Mouse (Mus musculus) layer of hippocampus, adult 8-10 months (tissue): ENCODE data around the gene Epas1. TPM values are rescaled to one million over a fixed set of nuclear protein-coding genes. Genes with fewer than 3 reads are reported as not detected.

Experiments
- DNase-seq, 2 experiments: peaks; one replicate each; pipeline ENCODE4 v3.0.0; 2022; ENCODE audit warnings: low spot score in 2 of 2
- total RNA-seq, 4 experiments: library from RNA; stranded (reverse); gene quantifications; 2 replicates each; pipeline ENCODE4 v1.2.4; 2022

The Epas1 gene
- total RNA-seq, 4 experiments from 2014 or later, result 89.6 to 95.2 (median 94.2) TPM

GRCm38 (mm10) chr17:86827391-86828165, 74.1 kb downstream of the Epas1 start:
- no peak for DNase-seq

DNA sequence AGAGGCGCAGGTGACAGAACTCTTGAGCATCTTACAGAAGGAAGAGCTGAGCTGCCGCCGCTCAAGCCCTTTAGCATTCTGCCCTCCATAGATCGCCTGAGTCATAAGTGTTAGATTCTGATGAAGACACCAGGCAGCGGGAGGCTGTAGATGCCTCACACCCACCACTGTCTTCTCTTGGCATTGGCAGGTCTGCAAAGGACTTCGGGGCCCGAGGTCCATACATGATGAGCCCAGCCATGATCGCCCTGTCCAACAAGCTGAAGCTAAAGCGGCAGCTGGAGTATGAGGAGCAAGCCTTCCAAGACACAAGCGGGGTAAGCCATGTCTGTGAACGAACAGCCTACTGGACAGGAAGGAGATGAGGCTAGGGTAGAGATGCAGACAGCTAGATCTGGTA, 75.0 kb downstream of the Epas1 start:
- DNase-seq, result no peak

DNA sequence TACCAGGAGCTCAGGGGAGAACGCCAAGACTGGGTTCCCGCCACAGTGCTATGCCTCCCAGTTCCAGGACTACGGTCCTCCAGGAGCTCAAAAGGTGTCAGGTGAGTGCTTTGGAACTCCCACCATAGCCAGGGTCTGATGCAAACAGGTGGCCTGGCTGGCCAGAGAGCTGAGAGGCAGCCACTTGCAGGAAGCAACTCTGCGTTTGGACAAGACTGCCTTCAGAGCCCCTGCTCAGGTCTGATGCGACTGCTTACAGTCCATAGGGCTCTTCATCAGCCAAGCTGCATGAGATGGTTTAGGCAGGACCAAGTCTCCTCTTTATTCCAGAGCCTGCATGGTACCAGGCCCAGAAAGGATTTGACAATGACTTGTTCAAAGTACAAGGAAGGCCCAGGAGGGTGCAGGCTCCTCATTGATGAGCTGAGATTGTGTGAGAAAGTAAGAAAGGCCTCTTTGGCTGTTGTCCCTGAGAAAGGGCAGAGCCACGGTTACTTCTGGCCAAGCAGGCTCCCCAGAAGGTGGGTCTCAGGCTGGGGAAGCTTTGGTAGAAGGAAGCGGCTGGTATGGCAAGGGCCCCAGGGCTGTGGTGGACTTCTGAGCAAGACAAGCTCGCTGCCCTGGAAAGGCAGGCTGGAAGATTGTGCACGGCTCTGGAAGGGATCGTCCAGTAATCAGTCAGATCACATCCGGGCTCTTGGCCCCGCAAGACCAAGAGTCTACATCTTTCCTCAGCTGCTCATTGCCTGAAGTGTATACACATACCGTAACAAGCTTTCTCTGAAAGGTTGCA, 76.1 kb downstream of the Epas1 start:
- DNase-seq, result no peak

GRCm38 (mm10) chr17:86830893-86831292, 77.4 kb downstream of the Epas1 start:
- no peak for DNase-seq

- DNase-seq, result no peak
Observed at GRCm38 (mm10) chr17:86832562-86833327, 79.2 kb downstream of the Epas1 start.

DNA sequence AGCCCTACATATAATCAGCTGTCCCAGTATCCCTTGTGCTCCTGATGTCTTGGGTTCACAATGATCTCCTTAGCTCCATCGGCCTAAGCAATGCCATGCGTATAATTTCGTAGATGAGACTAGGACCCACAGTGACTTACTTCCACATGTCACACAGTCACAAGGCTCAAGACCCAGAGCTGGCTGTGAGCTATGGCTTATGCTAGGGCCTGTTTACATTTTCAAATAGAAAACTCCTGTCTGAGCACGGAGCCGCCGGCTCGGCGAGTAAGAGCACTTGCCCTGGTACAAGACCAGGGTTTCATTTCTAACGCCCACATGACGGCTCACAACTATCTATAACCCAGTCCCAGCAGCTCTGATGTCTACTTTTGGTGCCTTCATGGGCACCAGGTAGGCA, 80.4 kb downstream of the Epas1 start:
- no peak for DNase-seq

GRCm38 (mm10) chr17:86839308-86839707, 85.8 kb downstream of the Epas1 start:
- no peak for DNase-seq

DNA sequence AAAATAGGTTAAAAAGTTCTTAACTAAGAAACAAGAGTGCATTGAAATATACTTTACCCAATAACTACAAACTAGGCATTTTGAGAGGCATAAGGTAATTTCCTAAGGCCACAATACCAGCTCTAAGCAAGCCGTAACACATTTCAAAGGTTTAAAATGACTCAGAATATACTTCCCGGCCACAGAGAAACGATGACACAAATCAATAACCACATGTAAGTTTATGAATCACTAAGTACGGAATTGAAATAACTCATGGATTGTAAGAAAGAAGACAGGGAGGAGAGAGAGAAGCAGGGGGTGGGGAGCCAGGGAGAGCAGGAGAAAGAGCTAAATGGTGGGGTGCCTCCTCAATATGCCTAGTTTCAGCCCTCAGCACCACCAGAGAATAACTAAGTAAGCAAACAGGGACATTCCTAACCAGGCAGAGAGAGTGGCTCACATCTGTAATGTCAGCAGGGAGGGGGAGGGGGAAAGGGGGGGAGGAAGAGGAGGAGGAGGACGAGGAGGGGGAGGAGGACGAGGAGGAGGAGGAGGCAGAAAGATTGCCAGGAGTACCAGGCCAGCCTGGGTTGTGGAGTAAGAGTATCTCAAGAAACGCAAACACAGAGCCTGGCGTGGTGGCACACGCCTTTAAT, 97.3 kb downstream of the Epas1 start:
- no peak for DNase-seq

DNA sequence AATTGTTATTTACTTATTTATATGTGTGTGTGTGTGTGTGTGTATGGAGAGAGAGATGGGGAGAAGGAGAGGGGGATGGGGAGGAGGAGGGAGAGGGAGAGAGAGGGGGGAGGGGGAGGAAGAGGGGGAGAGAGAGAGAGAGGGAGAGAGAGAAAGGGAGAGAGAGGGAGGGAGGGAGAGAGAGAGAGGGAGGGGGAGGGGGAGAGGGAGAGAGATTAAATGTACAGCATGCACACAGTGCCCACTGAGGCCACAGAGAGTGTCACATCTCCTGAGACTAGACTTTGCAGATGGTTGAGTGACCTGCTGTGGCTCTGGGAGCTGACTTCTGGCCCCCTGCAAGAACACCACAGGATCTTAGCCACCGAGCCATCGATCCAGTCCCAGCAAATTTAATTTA, 98.3 kb downstream of the Epas1 start:
- no peak for DNase-seq

DNA sequence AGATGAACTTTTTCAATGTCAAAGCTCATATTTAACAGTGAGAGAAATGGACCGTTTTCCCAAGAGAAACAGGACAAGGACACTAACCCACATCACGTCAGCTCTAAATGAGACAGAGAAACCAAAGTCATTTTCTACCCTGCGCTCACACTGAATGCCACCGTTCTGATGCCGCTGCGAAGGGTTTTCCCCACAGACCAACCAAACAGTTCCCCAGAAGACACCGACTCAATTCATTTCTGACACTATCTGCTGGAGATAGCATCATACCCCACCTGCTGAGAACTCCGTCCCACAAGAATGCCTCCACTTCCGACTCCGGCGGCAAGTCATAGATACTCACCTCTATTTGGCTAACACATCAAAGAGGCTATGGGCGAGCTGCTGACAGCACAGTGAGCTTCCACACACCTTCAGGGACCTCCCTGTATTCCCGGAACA, 99.1 kb downstream of the Epas1 start:
- DNase-seq, result no peak

GRCm38 (mm10) chr17:86870586-86870985, 117.1 kb downstream of the Epas1 start:
- DNase-seq, result no peak

DNA sequence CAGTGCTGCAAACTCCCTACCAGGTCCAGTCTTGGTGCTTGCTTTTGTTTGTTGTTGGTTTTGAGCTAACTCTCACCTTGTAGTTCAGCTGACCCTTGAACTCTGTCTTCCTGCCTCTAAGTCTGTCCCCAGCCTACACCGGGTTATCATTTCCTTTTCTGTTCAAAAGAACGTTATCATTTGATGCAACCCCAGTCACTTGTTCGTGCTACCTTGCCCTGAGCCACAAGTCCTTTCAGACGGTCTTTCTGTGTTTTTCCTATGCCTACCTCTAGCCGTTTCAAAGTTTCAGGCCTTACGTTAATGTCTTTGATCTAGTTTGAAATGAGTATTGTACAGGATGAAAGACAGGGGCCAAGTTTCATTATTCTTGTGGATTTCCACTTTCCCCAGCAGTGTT, 119.1 kb downstream of the Epas1 start:
- DNase-seq, result no peak

- no peak for DNase-seq
Observed at GRCm38 (mm10) chr17:86876940-86877339, 123.4 kb downstream of the Epas1 start.

DNA sequence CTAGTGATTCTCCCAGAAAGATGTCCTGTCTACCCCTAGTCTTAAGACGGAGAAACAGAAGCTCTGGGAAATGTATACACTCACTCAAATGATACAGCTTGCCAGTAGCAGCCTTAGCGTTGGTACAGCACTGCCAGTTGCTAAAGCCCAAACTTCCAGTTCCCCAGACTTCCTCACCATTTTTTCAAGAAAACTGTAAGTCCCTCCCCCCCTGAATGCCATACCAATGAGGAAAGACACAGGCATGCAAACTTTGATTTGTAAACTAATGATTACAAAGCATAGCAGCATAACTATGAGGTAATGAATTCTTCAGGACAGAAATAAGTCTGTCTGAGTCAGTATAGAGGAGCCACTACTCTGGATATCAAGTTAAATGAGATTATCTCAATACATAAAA, 124.2 kb downstream of the Epas1 start:
- DNase-seq, result no peak

- DNase-seq, result no peak
Observed at GRCm38 (mm10) chr17:86880056-86880455, 126.6 kb downstream of the Epas1 start.

DNA sequence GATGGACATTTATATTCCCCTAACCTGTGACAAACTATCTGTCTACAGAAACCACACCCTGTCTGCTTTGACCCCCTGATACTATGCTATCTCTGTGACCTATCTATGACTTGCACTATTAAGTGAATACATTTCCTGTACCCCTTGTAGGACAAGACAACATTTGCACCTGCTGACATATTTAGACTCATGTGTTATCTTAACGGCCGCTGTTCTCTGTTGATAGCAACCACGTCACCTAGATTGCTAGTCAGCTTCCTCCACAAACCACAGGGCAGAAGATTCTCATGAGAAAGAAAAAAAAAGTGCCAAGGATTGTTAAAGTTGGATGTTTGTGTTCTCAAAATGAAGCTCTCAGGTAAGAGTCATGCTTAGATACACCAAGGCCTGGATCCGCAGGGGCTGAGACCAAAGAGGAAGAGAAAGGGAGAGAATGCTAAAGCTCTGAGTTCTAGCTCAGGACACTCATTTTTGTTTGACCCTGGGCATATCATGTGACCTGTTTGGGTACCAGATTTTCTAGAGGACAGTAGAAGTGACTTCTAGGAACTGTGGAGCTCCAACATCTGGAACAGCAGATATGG, 127.1 kb downstream of the Epas1 start:
- DNase-seq, result no peak

Other genes starting within 250 kb of the Epas1 start
- gene Gm10309, start 248.5 kb upstream of the Epas1 start, total RNA-seq, result not detected
- not detected for gene Tmem247, start 163.6 kb downstream of the Epas1 start, total RNA-seq
- not detected for gene Atp6v1e2, start 194.2 kb downstream of the Epas1 start, total RNA-seq
- gene Rhoq, start 209.4 kb downstream of the Epas1 start, total RNA-seq, result 10 to 100 TPM; 35.5 to 44.8 (median 42.0) TPM